Mouse (Mus musculus) lung, postnatal 0 days (tissue): ENCODE results near the gene Smo.

Experiments
- CTCF ChIP-seq: IDR thresholded peaks from 2 replicates; pipeline ENCODE4 v1.5.1; 2016; ENCODE audit warnings: antibody characterized with exemption, mild to moderate bottlenecking
- EP300 ChIP-seq: IDR thresholded peaks from 2 replicates; pipeline ENCODE4 v1.6.1; 2016; ENCODE audit warnings: antibody characterized with exemption, mild to moderate bottlenecking, control low read depth

DNA sequence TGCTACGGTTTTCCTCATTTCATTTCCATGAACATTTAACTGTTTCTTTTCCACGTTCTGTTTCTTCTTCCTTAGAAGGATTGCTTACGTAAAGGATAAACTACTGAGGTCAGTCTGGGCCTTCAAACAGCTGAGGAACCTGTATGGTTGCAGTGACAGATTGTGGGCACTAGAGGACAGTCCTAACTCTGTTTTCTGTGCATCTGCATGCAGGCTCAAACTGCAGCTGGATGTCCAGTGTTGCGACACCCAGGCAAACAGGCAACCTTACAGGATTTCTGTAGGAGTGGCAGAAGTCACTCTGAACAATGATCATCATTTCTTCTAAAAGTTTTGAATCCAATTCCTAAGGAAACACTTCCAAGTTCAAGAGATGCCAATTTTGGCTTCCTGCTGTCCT lies 27.2 kb downstream of the Smo start:
- no peak for TF ChIP-seq EP300
- peak; percentile 82 for TF ChIP-seq CTCF
